Mouse (Mus musculus): ENCODE data around the gene Cyp2d12. TPM values are rescaled to one million over a fixed set of nuclear protein-coding genes. Genes with fewer than 3 reads are reported as not detected.
"Not testable (repeated sequence)": the region's sequence is repeated elsewhere in the genome, so short reads cannot be mapped to it uniquely, and the experiment has no call there.

Cyp2d12 gene
- polyA plus RNA-seq, 1 experiment from 2014 or later: not detected

DNA sequence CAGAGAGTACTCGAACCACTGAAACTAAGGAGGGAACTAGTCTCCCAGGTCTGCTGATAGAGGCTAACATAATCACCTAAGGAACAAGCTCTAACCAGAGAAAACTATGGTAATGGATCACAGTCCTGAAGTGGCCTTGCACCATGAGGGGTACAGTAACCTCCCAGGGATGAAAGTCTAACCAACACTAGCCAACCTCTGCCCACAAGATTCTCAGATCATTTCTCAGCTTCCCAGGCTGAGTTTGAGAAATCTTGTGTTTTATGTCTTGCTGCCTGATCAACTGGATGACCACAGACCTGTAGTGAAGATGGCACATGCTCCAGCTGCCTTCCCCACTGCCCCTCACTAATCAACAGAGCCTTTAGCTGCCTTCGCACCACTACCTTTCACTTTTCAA lies 1.7 kb upstream of the Cyp2d12 start:
- peaks cover 11% of the 10 kb centered on the region for H3K9me3 ChIP-seq
- H3K4me3 ChIP-seq; ATAC-seq (ENCODE audit: extremely low read depth, insufficient number of reproducible peaks, low FRiP score, low TSS enrichment); H3K27me3 ChIP-seq (replicated peaks); H3K36me3 ChIP-seq; H3K4me1 ChIP-seq; H3K4me2 ChIP-seq; H3K9ac ChIP-seq; H3K27ac ChIP-seq (replicated peaks): not testable (repeated sequence)
- WGBS: 80% methylated on average over 2 of the region's 2 CpGs

DNA sequence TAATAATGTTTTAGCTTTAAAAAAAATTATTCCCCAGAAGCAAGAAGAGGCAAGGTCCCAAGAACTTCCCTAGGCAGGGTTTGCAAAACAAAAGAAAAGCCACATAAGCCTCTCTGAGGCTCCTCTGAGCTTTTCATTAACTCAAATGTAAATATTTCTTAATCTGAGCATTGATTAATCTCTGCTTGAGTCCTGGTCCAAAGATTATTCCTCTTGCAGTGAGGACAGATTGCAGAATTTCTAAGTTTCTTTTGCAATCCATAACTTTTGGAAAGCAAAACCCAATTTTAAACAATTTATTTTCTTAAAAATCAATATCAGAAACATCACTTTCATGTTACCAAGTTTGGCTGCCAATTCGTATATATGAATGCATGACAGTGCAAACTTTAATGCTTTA lies 18.0 kb downstream of the Cyp2d12 start:
- ATAC-seq (ENCODE audit: extremely low read depth, insufficient number of reproducible peaks, low FRiP score, low TSS enrichment): no peak
- no peak overlapping the region for H3K4me3 ChIP-seq
- no peaks in the 10 kb centered on the region; the same call in 1 of the 2 replicates for H3K9me3 ChIP-seq
- no peaks in the 10 kb centered on the region for H3K4me1 ChIP-seq
- H3K27ac ChIP-seq (replicated peaks): no peak overlapping the region
- H3K9ac ChIP-seq: no peak overlapping the region
- H3K4me2 ChIP-seq: no peak overlapping the region
- H3K27me3 ChIP-seq (replicated peaks): no peaks in the 10 kb centered on the region
- H3K36me3 ChIP-seq: no peaks in the 10 kb centered on the region
- 52% methylated on average over 1 of the region's 1 CpGs for WGBS

DNA sequence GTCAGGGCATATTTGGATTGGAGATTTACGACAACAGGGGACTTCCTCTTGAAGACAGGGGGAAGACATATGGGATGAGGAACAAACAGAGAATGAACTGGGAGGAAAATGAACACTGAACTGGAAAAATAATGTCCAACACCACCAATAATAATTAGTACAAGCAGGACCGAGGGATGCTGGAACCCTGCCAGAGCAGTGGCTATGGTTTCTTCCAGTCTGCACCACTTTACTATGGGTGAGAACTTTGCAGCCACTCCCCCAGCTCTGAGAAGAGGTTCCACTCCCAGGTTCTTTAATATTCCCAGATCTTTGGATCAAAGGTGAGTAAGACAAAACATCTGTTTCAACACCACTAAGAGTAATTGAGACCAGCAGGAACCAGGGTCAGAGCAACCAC lies 24.2 kb downstream of the Cyp2d12 start:
- Histone ChIP-seq H3K4me1 (no peaks in the 10 kb centered on the region), H3K36me3 (no peaks in the 10 kb centered on the region), H3K27me3 (replicated peaks) (no peaks in the 10 kb centered on the region), H3K9me3 (no peaks in the 10 kb centered on the region; the same call in 1 of the 2 replicates), H3K27ac (replicated peaks) (no peak overlapping the region), H3K9ac (no peak overlapping the region), H3K4me3 (no peak overlapping the region), H3K4me2 (no peak overlapping the region)
- ATAC-seq (ENCODE audit: extremely low read depth, insufficient number of reproducible peaks, low FRiP score, low TSS enrichment): no peak
- 73% methylated on average over 2 of the region's 2 CpGs for WGBS

DNA sequence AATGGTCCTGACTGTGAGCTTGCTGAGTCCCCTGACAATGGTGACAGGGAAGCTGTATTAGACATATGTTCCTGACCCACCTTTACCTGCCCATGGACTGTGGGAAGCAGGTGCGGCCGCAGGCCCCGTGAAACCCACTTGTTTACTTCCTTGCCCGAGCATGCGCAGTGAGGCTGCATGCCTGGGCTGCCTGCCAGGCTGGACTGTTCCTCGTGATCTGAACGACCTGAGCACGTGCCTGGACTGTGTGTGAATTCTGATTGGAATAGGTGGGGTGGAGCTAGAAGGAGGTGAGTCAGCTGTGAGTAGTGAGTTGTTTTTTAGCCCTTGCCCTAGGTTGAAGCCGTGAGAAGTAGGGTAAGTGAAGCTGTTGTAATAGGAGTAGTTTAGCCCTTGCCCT lies 27.7 kb downstream of the Cyp2d12 start:
- Histone ChIP-seq H3K27me3 (replicated peaks) (no peaks in the 10 kb centered on the region), H3K4me2 (no peak overlapping the region), H3K9me3 (peaks cover 3% of the 10 kb centered on the region; the same call in 1 of the 2 replicates), H3K4me1 (no peaks in the 10 kb centered on the region), H3K27ac (replicated peaks) (no peak overlapping the region), H3K4me3 (no peak overlapping the region), H3K36me3 (no peaks in the 10 kb centered on the region), H3K9ac (no peak overlapping the region)
- no peak for ATAC-seq (ENCODE audit: extremely low read depth, insufficient number of reproducible peaks, low FRiP score, low TSS enrichment)
- 77% methylated on average over 9 of the region's 9 CpGs for WGBS

Small RNA genes lying within 50 kb of the gene (microRNA-seq; reads per million reads assigned to microRNA genes)
- not detected for gene Gm27924
- gene Gm28023: not detected

Other genes starting within 250 kb of the Cyp2d12 start
- 42.2 and 44.7 TPM in 2 replicates for gene Naga, start 216.1 kb upstream of the Cyp2d12 start, polyA plus RNA-seq (2015; fragmentation: Nextera tagmentation; extraction: Ambion mirVana)
- gene Pheta2, start 216.1 kb upstream of the Cyp2d12 start, polyA plus RNA-seq (2015; fragmentation: Nextera tagmentation; extraction: Ambion mirVana): 9.2 TPM in 2 replicates
- gene Smdt1, start 216.1 kb upstream of the Cyp2d12 start, polyA plus RNA-seq (2015; fragmentation: Nextera tagmentation; extraction: Ambion mirVana): 334 and 366 TPM in 2 replicates
- gene Ndufa6, start 200.8 kb upstream of the Cyp2d12 start, polyA plus RNA-seq (2015; fragmentation: Nextera tagmentation; extraction: Ambion mirVana): 473 and 541 TPM in 2 replicates
- 9.0 and 12.4 TPM in 2 replicates for gene Cyp2d22, start 174.8 kb upstream of the Cyp2d12 start, polyA plus RNA-seq (2015; fragmentation: Nextera tagmentation; extraction: Ambion mirVana)
- gene Cyp2d11, start 161.1 kb upstream of the Cyp2d12 start, polyA plus RNA-seq (2015; fragmentation: Nextera tagmentation; extraction: Ambion mirVana): not detected in 2 replicates
- 0.48 and 1.2 TPM in 2 replicates for gene Cyp2d10, start 147.9 kb upstream of the Cyp2d12 start, polyA plus RNA-seq (2015; fragmentation: Nextera tagmentation; extraction: Ambion mirVana)
- gene Cyp2d9, start 121.6 kb upstream of the Cyp2d12 start, polyA plus RNA-seq (2015; fragmentation: Nextera tagmentation; extraction: Ambion mirVana): not detected in 2 replicates
- gene Cyp2d34, start 65.9 kb downstream of the Cyp2d12 start, polyA plus RNA-seq (2015; fragmentation: Nextera tagmentation; extraction: Ambion mirVana): not detected in 2 replicates
- gene Cyp2d40, start 209.1 kb downstream of the Cyp2d12 start, polyA plus RNA-seq (2015; fragmentation: Nextera tagmentation; extraction: Ambion mirVana): not detected in 2 replicates
- 0.51 TPM in 1 of 2 replicates, not detected in the other for gene Cyp2d26, start 239.2 kb downstream of the Cyp2d12 start, polyA plus RNA-seq (2015; fragmentation: Nextera tagmentation; extraction: Ambion mirVana)

All from heart, embryonic 13.5 days (tissue).